Mouse (Mus musculus): Measurements from ENCODE around the gene Triobp. TPM values are rescaled to one million over a fixed set of nuclear protein-coding genes. Genes with fewer than 3 reads are reported as not detected.

Triobp gene
- polyA plus RNA-seq, 1 experiment from 2014 or later = 33.0 TPM

GRCm38 (mm10) chr15:78960088-78960487 is 12.6 kb downstream of the Triobp start:
- no peak for TF ChIP-seq CTCF (IDR thresholded peaks at IDR 0.05; ENCODE audit: low read depth)
- DNase-seq (ENCODE audit: low spot score) = no peak
- Histone ChIP-seq H3K36me3 (ENCODE audit: insufficient read depth, low read length) (no peaks in the 10 kb centered on the region), H3K4me3 (replicated peaks; ENCODE audit: low read depth, low read length) (no peak overlapping the region), H3K9ac (ENCODE audit: low read depth, low read length) (no peak overlapping the region), H3K4me2 (ENCODE audit: low read length) (no peak overlapping the region), H3K4me1 (replicated peaks; ENCODE audit: insufficient read depth, low read length) (peaks cover 9% of the 10 kb centered on the region; the same call in 1 of the 2 replicates), H3K9me3 (replicated peaks; ENCODE audit: low read length) (no peaks in the 10 kb centered on the region), H3K27ac (no peak overlapping the region), H3K27me3 (ENCODE audit: insufficient read depth, low read length) (no peaks in the 10 kb centered on the region)
- WGBS = 72% methylated on average over 4 of the region's 4 CpGs
- no peak for ATAC-seq (replicated peaks; ENCODE audit: low FRiP score, low read depth)

GRCm38 (mm10) chr15:78962885-78963284 is 15.4 kb downstream of the Triobp start:
- Histone ChIP-seq H3K36me3 (ENCODE audit: insufficient read depth, low read length) (no peaks in the 10 kb centered on the region), H3K4me2 (ENCODE audit: low read length) (no peak overlapping the region), H3K9ac (ENCODE audit: low read depth, low read length) (no peak overlapping the region), H3K27me3 (ENCODE audit: insufficient read depth, low read length) (no peaks in the 10 kb centered on the region), H3K4me1 (replicated peaks; ENCODE audit: insufficient read depth, low read length) (no peaks in the 10 kb centered on the region), H3K4me3 (replicated peaks; ENCODE audit: low read depth, low read length) (no peak overlapping the region), H3K9me3 (replicated peaks; ENCODE audit: low read length) (no peaks in the 10 kb centered on the region), H3K27ac (no peak overlapping the region)
- DNase-seq (ENCODE audit: low spot score) (peak; percentile 85), ATAC-seq (replicated peaks; ENCODE audit: low FRiP score, low read depth) (peak; percentile 82)
- TF ChIP-seq CTCF (IDR thresholded peaks at IDR 0.05; ENCODE audit: low read depth) = peak; percentile 85
- 22% methylated on average over 2 of the region's 2 CpGs for WGBS

- H3K9me3 ChIP-seq (replicated peaks; ENCODE audit: low read length) = no peaks in the 10 kb centered on the region
- H3K27ac ChIP-seq = no peak overlapping the region
- H3K4me3 ChIP-seq (replicated peaks; ENCODE audit: low read depth, low read length) = no peak overlapping the region
- no peak overlapping the region for H3K9ac ChIP-seq (ENCODE audit: low read depth, low read length)
- H3K4me1 ChIP-seq (replicated peaks; ENCODE audit: insufficient read depth, low read length) = no peaks in the 10 kb centered on the region
- no peak for DNase-seq (ENCODE audit: low spot score)
- H3K27me3 ChIP-seq (ENCODE audit: insufficient read depth, low read length) = no peaks in the 10 kb centered on the region
- no peak for ATAC-seq (replicated peaks; ENCODE audit: low FRiP score, low read depth)
- WGBS = 67% methylated on average over 6 of the region's 6 CpGs
- no peak for TF ChIP-seq CTCF (IDR thresholded peaks at IDR 0.05; ENCODE audit: low read depth)
- no peak overlapping the region for H3K4me2 ChIP-seq (ENCODE audit: low read length)
- no peaks in the 10 kb centered on the region for H3K36me3 ChIP-seq (ENCODE audit: insufficient read depth, low read length)
These were observed 24.1 kb downstream of the Triobp start for GRCm38 (mm10) chr15:78971626-78972025.

GRCm38 (mm10) chr15:78973950-78974349 is 26.4 kb downstream of the Triobp start:
- H3K4me3 ChIP-seq (replicated peaks; ENCODE audit: low read depth, low read length) = no peak overlapping the region
- peaks cover 2% of the 10 kb centered on the region; the same call in 1 of the 2 replicates for H3K4me1 ChIP-seq (replicated peaks; ENCODE audit: insufficient read depth, low read length)
- ATAC-seq (replicated peaks; ENCODE audit: low FRiP score, low read depth) (no peak; the same call in 1 of the 2 replicates), DNase-seq (ENCODE audit: low spot score) (peak; percentile 45)
- no peak overlapping the region for H3K9ac ChIP-seq (ENCODE audit: low read depth, low read length)
- no peaks in the 10 kb centered on the region for H3K9me3 ChIP-seq (replicated peaks; ENCODE audit: low read length)
- no peaks in the 10 kb centered on the region for H3K36me3 ChIP-seq (ENCODE audit: insufficient read depth, low read length)
- no peaks in the 10 kb centered on the region for H3K27me3 ChIP-seq (ENCODE audit: insufficient read depth, low read length)
- no peak overlapping the region for H3K27ac ChIP-seq
- H3K4me2 ChIP-seq (ENCODE audit: low read length) = no peak overlapping the region
- peak; percentile 67 for TF ChIP-seq CTCF (IDR thresholded peaks at IDR 0.05; ENCODE audit: low read depth)
- WGBS = 76% methylated on average over 7 of the region's 7 CpGs

DNA sequence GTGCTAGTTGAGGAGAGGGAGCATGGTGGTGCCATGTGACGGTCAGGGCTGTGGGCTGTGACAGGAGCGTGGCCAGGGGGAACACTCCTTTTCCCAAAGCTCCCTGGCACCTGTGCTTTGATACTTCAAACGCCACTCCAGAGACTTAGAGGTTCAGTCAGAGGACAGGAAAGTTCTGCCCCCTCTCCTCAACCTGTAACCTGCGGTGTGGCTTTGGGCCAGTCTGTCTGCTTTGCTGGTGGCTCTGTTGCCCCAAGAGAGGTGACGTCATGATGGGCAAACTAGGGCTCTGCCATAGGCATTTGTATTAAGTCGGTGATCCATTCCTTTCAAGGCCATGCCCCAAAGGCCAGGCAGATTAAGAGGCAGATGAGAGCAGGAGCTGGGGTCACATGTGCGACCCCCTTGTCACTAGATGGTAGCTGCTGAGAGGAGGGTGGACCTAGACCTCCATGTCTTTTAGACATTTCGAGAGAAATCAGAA is 30.2 kb downstream of the Triobp start:
- Histone ChIP-seq H3K9ac (ENCODE audit: low read depth, low read length) (no peak overlapping the region), H3K4me1 (replicated peaks; ENCODE audit: insufficient read depth, low read length) (peaks cover 4% of the 10 kb centered on the region; the same call in 1 of the 2 replicates), H3K27me3 (ENCODE audit: insufficient read depth, low read length) (no peaks in the 10 kb centered on the region), H3K4me2 (ENCODE audit: low read length) (no peak overlapping the region), H3K4me3 (replicated peaks; ENCODE audit: low read depth, low read length) (no peak overlapping the region), H3K36me3 (ENCODE audit: insufficient read depth, low read length) (no peaks in the 10 kb centered on the region), H3K27ac (no peak overlapping the region), H3K9me3 (replicated peaks; ENCODE audit: low read length) (no peaks in the 10 kb centered on the region)
- WGBS = 86% methylated on average over 8 of the region's 8 CpGs
- no peak for DNase-seq (ENCODE audit: low spot score)
- no peak for TF ChIP-seq CTCF (IDR thresholded peaks at IDR 0.05; ENCODE audit: low read depth)
- ATAC-seq (replicated peaks; ENCODE audit: low FRiP score, low read depth) = no peak

DNA sequence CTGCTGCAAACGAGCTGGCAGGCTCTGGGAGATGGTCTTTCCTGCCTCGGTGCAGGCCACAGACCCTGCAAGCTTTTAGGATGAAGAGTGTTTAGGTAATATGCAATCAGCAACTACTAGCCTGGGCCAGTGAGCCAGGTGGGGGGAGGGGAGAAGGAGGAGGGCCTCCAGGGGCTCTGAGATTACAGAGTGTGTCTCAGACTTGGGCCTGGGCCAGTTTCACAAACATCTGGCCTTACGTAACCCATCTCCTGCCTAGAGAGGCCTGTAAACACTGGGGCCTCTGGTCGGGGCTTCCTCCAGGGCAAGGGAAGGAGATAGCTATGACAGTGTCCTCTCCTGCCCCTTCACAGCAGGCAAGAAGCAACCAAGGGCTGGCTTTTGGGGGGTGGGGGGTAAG is 31.4 kb downstream of the Triobp start:
- WGBS = 2% methylated on average over 4 of the region's 4 CpGs
- TF ChIP-seq CTCF (IDR thresholded peaks at IDR 0.05; ENCODE audit: low read depth) = no peak
- peaks cover 6% of the 10 kb centered on the region for H3K4me1 ChIP-seq (replicated peaks; ENCODE audit: insufficient read depth, low read length)
- H3K4me3 ChIP-seq (replicated peaks; ENCODE audit: low read depth, low read length) = no peak overlapping the region
- no peaks in the 10 kb centered on the region for H3K27me3 ChIP-seq (ENCODE audit: insufficient read depth, low read length)
- no peaks in the 10 kb centered on the region for H3K9me3 ChIP-seq (replicated peaks; ENCODE audit: low read length)
- ATAC-seq (replicated peaks; ENCODE audit: low FRiP score, low read depth) (no peak), DNase-seq (ENCODE audit: low spot score) (peak; percentile 79)
- no peaks in the 10 kb centered on the region for H3K36me3 ChIP-seq (ENCODE audit: insufficient read depth, low read length)
- H3K9ac ChIP-seq (ENCODE audit: low read depth, low read length) = no peak overlapping the region
- H3K4me2 ChIP-seq (ENCODE audit: low read length) = no peak overlapping the region
- no peak overlapping the region for H3K27ac ChIP-seq

DNA sequence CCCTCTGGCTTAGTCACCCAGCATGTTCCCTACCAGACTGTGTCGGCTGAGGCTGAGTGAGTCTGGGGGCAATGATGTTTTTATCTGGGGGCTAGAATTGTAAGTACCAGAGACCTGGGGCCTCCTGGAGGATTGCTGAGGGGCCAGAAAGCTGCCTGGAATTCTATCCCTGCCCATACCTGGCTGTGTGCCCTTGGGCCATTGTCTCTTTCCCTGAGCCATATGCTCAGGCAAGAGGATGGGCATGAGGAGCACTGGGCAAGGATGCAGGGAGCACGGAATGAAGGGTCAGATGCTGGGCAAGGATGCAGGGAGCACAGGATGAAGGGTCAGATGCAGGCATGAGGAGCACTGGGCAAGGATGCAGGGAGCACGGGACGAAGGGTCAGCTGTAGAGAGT is 32.6 kb downstream of the Triobp start:
- no peaks in the 10 kb centered on the region for H3K27me3 ChIP-seq (ENCODE audit: insufficient read depth, low read length)
- 92% methylated on average over 4 of the region's 4 CpGs for WGBS
- DNase-seq (ENCODE audit: low spot score) (no peak), ATAC-seq (replicated peaks; ENCODE audit: low FRiP score, low read depth) (no peak)
- H3K4me3 ChIP-seq (replicated peaks; ENCODE audit: low read depth, low read length) = no peak overlapping the region
- no peak overlapping the region for H3K4me2 ChIP-seq (ENCODE audit: low read length)
- peaks cover 15% of the 10 kb centered on the region for H3K4me1 ChIP-seq (replicated peaks; ENCODE audit: insufficient read depth, low read length)
- no peaks in the 10 kb centered on the region for H3K9me3 ChIP-seq (replicated peaks; ENCODE audit: low read length)
- no peaks in the 10 kb centered on the region for H3K36me3 ChIP-seq (ENCODE audit: insufficient read depth, low read length)
- H3K27ac ChIP-seq = no peak overlapping the region
- no peak overlapping the region for H3K9ac ChIP-seq (ENCODE audit: low read depth, low read length)
- no peak for TF ChIP-seq CTCF (IDR thresholded peaks at IDR 0.05; ENCODE audit: low read depth)

Data from kidney, postnatal 0 days (tissue).